Mouse (Mus musculus) embryonic stem cell, embryonic (primary cell): ENCODE results near the gene Tmco4.

Experiments used
- CTCF ChIA-PET, 4 experiments: fragments of 300-600 bp in 2 of 4; fragments of 350-600 bp in 2 of 4; sonication (Branson Sonifier 250); formaldehyde crosslinking; loops; one replicate each; lab custom pipeline; 2022; ENCODE audit warnings: inconsistent platforms in 2 of 4; lab: Charles Lee
- POLR2A ChIA-PET, 4 experiments: fragments of 300-600 bp in 2 of 4; fragments of 350-600 bp in 2 of 4; sonication (Branson Sonifier 250); formaldehyde crosslinking; loops; one replicate each; lab custom pipeline; 2022; ENCODE audit warnings: antibody characterized with exemption in 4 of 4, inconsistent platforms in 1 of 4; lab: Charles Lee

The Tmco4 gene

DNA sequence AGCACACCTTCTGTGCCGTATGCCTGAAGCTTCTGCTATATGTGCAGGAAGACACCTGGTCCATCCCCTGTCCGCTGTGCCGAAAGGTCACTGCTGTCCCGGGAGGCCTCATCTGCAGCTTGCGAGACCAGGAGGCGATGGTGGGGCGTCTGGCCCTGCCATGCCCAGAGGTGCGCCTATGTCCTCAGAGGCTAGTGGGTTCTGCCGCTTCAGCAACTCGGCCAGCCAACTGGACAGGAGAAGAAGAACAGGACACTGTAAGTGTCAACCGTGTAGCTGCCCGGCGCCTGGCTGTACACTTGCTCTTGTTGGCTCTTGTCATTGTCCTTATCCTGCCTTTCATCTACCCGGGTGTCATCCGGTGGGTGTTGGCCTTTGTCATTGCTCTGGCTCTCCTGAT lies 5.2 kb upstream of the Tmco4 start:
- ChIA-PET CTCF (interaction anchor here in 1 of 4 experiments (1.4 to 1.5 kb wide), 2 partner anchors 23 to 45 kb away, joined by 3 to 4 read pairs; no protein-coding TSS in a partner anchor), POLR2A (interaction anchor here in 1 of 4 experiments (0.5 to 0.7 kb wide), 2 partner anchors 40 to 356 kb away, joined by 3 read pairs; no protein-coding TSS in a partner anchor)

DNA sequence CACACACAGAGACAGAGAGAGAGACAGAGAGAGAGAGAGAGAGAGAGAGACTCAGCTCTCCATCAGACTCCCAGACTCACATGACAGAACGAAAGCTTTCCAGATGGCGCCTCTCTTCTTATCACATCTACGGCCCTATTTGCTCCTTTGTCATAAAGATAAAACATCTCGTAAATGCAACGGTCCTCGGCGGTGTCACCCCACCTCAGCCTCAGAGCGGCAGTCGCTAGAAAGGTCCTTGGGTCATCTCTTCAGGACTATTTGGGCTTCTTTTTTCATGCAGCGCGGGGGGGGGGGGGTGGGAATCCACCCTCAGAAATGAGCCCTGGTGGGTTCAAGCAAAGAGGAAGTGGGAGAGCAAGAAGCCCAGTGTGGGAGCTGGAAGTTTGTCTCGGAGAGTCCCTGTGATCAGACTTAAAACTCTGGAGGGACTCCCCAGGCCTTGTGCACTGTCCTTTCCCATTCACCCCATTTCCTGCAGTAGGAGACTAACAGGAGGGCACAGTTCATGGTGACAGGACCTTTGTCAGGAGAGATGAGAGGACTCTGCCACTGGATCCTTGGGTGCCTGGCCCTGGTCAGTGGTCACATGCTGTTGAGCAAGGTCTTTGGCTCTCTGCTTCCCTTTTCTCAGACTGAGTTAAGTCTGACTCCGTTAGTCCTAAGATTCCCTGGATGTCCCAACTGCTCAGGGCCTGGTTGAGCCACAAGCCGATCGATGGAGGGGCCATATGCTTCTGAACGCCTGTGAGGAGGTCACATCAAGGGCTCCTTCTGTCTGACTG lies 3.7 kb upstream of the Tmco4 start:
- POLR2A ChIA-PET, result no interaction called here
- CTCF ChIA-PET, result interaction anchor here in 1 of 4 experiments (0.6 to 0.7 kb wide), 2 partner anchors 526 to 588 kb away, joined by 3 read pairs; no protein-coding TSS in a partner anchor

DNA sequence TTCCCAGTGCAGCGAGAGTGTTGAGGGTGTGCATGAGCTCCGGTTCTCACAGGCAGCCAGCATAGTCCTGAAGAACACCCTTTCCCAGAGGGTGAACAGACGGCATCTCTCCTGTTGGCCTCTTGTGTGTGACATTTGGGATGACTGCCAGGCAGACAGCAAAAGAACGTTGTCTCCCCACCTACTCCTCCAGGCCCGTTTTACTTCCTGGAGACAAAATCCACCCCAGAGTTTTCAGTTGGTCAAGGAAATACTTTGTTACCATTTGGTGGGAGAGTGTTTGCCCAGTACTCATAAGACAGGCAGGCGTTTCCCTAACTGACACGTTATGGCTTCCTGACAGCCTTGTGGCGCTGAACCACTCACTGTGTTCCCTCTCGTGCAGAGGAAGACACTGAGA lies 3.0 kb upstream of the Tmco4 start:
- POLR2A ChIA-PET, result interaction anchor here in 1 of 4 experiments (0.5 kb wide), 1 partner anchor 362 kb away, joined by 5 read pairs; no protein-coding TSS in a partner anchor
- CTCF ChIA-PET, result no interaction called here

DNA sequence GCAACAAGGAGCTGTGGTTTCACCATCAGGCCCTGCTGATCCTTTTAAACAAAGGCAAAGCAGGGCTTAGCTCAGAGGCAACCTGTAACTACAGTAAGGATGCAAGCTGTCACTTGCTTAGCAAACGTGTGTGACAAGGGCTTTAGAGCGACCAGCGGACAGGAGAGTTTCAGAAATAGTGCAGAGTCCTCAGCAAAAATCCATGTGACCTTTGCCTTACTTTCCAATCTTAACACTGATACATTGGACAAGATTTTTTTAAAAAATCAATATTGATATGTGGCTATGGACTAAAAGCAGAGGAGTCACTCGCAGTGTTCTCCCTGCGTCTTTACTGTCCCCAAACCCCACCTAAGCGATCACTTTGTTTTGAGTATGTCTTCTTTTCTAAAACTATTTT lies 1.3 kb upstream of the Tmco4 start:
- CTCF ChIA-PET, result interaction anchor here (0.5 to 1.1 kb wide), 10 partner anchors 11 to 1825 kb away, joined by 3 to 7 read pairs (median 3); no protein-coding TSS in a partner anchor
- POLR2A ChIA-PET, result interaction anchor here in 3 of 4 experiments (0.5 to 5.8 kb wide), 42 partner anchors 8 to 599 kb away, joined by 3 to 62 read pairs (median 4); partner anchors contain the start of genes Minos1 (in 1 of the 3) and Otud3 (in 1 of the 3)

DNA sequence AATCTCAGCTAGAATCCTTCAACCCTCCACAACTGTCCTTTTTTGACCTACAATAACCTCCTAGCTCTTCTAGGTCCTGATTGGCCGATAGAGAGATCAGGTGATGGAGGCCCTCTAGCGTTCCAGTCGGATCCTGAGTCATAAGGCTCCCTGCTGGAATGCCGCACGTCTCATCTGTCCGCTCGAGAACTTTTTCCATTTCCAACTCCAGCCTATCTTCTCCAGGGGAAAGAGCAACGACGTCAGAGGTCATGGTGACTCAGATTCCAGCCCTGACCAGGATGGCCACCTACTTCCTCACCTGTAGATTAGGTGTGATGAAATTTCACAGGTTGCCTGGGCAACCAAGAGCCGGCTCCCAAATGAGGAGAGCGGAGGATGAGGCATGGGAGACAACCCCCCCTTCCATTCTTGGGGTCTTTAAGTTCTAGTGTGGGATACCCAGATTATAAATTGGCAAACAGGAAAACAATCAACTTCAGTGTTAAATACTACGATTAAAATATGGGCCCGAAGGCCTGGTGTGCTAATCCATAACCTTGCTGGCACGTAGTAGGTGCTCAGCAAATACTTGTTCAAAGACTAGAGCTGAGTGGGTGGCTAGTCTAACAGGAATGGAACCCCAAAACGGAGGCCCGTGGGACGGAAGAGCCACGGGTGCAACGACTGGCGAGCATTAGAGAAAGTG lies 405 bp upstream of the Tmco4 start:
- ChIA-PET CTCF (interaction anchor here (0.6 to 1.4 kb wide), 11 partner anchors 23 to 1824 kb away, joined by 3 to 5 read pairs (median 3); no protein-coding TSS in a partner anchor), POLR2A (interaction anchor here in 3 of 4 experiments (0.5 to 5.8 kb wide), 51 partner anchors 8 to 599 kb away, joined by 3 to 62 read pairs (median 4); partner anchors contain the start of genes Minos1 (in 1 of the 3) and Otud3 (in 1 of the 3))

DNA sequence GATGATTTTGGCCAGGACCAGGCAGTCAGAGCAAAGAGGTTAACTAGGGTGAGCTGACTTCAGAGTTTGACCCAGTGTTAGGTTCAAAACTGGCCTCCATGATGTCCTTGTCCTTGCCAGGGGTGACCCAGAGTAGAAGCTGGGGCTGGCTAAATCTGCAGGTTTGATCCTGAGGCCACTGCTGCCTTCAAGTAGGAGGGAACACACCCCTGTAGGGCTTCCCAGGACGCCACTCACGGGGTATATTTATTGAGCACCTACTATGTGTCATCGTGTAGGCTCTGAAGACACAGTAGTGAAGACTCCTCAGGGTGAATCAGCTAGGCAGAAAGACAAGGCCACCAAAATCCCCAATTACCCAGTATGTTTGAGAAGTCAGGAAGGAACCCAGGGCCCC lies 1.0 kb downstream of the Tmco4 start:
- ChIA-PET POLR2A (interaction anchor here in 3 of 4 experiments (0.5 to 5.8 kb wide), 24 partner anchors 8 to 851 kb away, joined by 3 to 62 read pairs (median 5); partner anchors contain the start of genes Capzb (in 1 of the 3) and Minos1 (in 1 of the 3)), CTCF (interaction anchor here in 2 of 4 experiments (0.6 to 1.4 kb wide), 6 partner anchors 30 to 278 kb away, joined by 3 to 5 read pairs (median 4); no protein-coding TSS in a partner anchor)

DNA sequence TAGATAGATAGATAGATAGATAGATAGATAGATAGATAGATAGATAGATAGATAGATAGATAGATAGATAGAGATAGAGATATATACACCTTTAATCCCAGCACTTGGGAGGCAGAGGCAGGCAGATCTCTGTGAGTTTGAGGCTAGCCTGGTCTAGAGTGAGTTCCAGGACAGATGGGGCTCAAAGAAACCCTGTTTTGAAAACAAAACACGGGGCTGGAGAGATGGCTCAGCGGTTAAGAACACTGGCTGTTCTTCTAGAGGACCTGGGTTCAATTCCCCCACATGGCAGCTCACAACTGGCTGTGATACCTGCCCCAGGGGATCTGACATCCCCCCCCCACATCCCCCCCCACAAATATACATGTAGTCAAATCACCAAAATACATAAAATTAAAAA lies 1.9 kb downstream of the Tmco4 start:
- ChIA-PET POLR2A (interaction anchor here (0.6 to 5.8 kb wide), 5 partner anchors 31 to 716 kb away, joined by 3 to 62 read pairs (median 5); no protein-coding TSS in a partner anchor), CTCF (interaction anchor here in 3 of 4 experiments (0.6 to 1.5 kb wide), 4 partner anchors 18 to 435 kb away, joined by 3 to 7 read pairs (median 4); no protein-coding TSS in a partner anchor)

DNA sequence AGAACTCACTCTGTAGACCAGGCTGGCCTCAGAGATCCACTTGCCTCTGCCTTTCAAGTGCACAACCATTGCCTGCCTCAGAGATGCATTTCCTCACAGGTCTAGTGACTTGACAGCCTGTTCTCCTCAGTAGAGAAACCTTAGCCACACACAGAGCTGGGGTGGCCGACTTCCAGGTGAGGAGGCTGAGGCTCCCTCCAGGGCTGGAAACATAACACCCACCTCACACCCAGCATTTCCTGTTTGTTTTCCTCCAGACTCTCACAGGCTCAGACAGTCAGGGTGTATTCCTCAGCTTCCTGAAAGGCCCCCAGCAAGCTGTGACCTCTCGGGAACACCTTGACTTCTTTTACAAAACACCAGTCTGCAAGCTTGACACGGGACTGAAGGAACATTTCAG lies 2.5 kb downstream of the Tmco4 start:
- CTCF ChIA-PET, result interaction anchor here in 3 of 4 experiments (0.6 to 1.5 kb wide), 4 partner anchors 18 to 435 kb away, joined by 3 to 7 read pairs (median 4); no protein-coding TSS in a partner anchor
- POLR2A ChIA-PET, result interaction anchor here (0.6 to 5.8 kb wide), 7 partner anchors 31 to 1028 kb away, joined by 3 to 62 read pairs (median 4); no protein-coding TSS in a partner anchor

DNA sequence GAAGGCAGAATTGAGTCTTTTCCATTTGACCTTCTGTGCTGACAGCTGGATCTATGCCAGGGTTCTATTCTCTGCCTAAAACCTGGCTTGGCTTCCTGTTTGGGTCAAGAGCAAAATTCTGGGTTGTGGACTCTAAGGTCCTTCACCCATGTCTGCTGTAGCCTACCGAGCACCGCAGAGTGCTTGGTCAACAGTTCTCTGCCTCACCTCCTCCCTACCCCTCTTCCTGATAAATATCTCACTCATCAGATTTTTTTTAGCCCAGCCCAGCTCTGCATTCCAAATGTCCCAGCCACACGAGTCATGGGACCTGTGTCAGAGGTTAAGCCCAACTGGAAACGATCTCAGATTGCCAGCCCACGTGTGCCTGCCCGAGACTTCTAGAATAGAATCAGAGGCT lies 3.4 kb downstream of the Tmco4 start:
- CTCF ChIA-PET, result interaction anchor here (0.6 to 0.7 kb wide), 4 partner anchors 24 to 627 kb away, joined by 3 to 4 read pairs (median 3); partner anchors contain the start of gene Gm21969 (in 1 of the 4)
- POLR2A ChIA-PET, result interaction anchor here in 3 of 4 experiments (0.6 to 5.8 kb wide), 5 partner anchors 31 to 716 kb away, joined by 3 to 62 read pairs (median 3); no protein-coding TSS in a partner anchor

DNA sequence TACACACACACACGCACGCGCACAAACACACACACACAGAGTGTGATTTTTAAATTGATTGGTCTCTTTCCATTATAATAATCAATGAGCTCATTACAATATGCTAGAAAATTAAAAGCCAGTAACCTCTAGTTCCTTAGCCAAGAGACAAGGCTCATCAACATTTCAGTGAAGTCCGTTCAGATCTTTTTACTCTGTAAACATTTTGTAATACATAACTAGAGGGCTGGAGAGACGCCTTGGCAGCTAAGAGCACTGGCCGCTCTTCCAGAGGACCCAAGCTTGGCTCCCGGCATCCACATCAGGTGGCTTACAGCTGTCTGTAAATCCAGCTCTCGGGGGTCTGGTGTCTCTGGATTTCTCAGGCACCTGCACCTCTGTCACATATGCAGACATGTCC lies 7.3 kb downstream of the Tmco4 start:
- ChIA-PET POLR2A (interaction anchor here in 3 of 4 experiments (0.6 to 4.6 kb wide), 11 partner anchors 8 to 276 kb away, joined by 3 to 18 read pairs (median 3); partner anchors contain the start of gene Tmco4 (in 1 of the 3)), CTCF (interaction anchor here in 2 of 4 experiments (0.7 to 1.9 kb wide), 3 partner anchors 10 to 66 kb away, joined by 3 to 7 read pairs (median 3); partner anchors contain the start of gene Otud3 (in 1 of the 2))

DNA sequence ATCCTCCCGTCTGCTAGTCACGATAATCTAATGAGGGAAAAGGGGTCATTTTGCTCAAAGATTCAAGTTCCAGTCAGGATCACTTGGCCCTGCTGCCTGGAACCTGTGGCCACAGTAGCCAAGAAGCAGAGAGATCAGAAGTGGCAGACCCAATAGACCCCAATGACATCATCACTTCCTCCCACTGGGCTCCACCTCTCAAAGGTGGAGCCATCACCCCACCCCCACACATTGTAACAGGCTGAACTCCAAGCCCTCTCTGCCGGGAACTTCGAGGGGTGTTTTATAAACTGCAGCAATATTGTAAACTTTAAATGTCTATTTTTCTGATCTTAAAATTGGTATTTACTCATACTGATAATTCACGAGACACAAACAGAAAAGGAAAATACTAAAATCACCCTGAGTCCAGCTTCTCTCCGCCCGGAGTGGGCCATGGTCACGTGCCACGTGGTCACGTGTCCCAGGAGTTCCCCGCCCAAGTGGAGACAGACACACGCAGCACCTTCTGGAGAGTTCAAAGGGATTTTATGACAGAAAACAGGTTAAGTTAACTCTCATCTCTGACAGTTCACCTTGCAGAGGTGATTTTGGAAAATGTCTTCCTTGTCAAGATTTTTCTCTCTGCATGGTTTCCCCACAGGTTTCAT lies 8.2 kb downstream of the Tmco4 start:
- ChIA-PET POLR2A (interaction anchor here in 3 of 4 experiments (0.6 to 4.6 kb wide), 16 partner anchors 9 to 277 kb away, joined by 3 to 18 read pairs (median 3); partner anchors contain the start of gene Tmco4 (in 2 of the 3)), CTCF (interaction anchor here in 3 of 4 experiments (0.7 to 1.9 kb wide), 6 partner anchors 9 to 67 kb away, joined by 3 to 7 read pairs (median 3); partner anchors contain the start of gene Otud3 (in 1 of the 3))

DNA sequence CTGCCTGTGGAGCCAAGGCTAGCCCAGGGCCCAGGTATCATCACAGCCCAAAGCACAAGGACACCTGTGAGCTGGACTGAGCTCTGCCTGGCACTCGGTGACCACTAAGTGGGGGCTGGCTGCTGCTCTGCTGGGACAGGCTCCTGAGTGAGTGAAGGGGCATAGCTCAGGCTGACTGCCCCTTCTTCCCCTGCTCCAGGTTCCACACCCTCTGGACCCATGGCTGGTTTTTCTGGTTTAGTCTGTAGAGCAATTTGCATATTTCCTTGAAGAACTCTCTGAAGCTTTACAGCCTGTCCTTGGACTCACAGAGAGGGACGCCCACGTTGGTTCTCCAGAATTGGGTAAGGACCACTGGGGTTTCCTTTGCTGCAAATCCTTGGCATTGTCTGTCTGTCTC lies 10.7 kb downstream of the Tmco4 start:
- CTCF ChIA-PET, result interaction anchor here in 2 of 4 experiments (1.2 to 1.3 kb wide), 3 partner anchors 13 to 62 kb away, joined by 3 to 6 read pairs (median 4); no protein-coding TSS in a partner anchor

DNA sequence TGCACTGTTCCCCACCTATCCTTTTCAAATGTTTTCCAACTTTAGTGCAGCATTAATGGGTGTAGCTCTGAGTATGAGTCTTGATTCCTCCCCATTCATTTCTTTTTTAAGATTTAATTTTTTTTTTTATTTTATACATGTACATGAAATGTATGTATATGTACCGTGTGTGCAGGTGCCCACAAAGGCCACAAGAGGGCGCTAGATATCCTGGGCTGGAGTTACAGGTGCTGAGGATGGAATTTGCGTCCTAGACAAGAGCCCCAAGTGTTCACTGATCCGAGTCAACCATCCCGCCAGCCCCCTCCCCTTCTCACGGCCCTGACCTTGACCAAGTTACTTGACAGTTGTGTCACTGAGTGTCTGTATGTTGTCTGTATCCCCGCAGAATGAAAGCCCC lies 12.1 kb downstream of the Tmco4 start:
- POLR2A ChIA-PET, result interaction anchor here in 2 of 4 experiments (0.9 to 2.7 kb wide), 2 partner anchors 13 to 23 kb away, joined by 3 to 11 read pairs; no protein-coding TSS in a partner anchor
- CTCF ChIA-PET, result interaction anchor here in 3 of 4 experiments (0.8 to 1.0 kb wide), 3 partner anchors 11 to 30 kb away, joined by 3 to 7 read pairs (median 4); no protein-coding TSS in a partner anchor

More for the DNA sequence above, 10.7 kb downstream of the Tmco4 start:
- POLR2A ChIA-PET, result interaction anchor here in 3 of 4 experiments (0.6 to 4.6 kb wide), 7 partner anchors 10 to 36 kb away, joined by 3 to 18 read pairs (median 4); no protein-coding TSS in a partner anchor

DNA sequence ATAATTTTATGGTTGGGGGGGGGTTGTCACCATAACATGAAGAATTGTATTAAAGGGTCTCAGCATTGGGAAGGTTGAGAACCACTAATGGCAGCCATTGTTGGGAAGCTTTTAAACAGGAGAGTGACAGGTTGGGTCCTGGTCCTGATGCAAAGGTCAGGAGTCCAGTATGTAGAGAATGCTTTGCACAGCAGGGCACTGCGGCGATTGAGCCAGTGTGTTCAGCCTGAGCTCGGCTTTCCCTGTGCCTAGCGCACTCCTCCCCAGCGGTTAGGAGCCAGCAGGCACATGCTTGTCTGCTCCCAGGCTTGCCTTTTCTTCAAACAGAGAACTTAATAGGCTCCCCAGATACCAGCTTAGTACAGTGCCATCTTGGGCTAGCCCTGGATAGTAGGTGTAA lies 13.6 kb downstream of the Tmco4 start:
- CTCF ChIA-PET, result interaction anchor here in 3 of 4 experiments (0.5 to 2.2 kb wide), 5 partner anchors 8 to 303 kb away, joined by 3 to 13 read pairs (median 4); no protein-coding TSS in a partner anchor
- POLR2A ChIA-PET, result interaction anchor here in 1 of 4 experiments (2.3 to 2.7 kb wide), 2 partner anchors 12 to 21 kb away, joined by 11 read pairs; no protein-coding TSS in a partner anchor

DNA sequence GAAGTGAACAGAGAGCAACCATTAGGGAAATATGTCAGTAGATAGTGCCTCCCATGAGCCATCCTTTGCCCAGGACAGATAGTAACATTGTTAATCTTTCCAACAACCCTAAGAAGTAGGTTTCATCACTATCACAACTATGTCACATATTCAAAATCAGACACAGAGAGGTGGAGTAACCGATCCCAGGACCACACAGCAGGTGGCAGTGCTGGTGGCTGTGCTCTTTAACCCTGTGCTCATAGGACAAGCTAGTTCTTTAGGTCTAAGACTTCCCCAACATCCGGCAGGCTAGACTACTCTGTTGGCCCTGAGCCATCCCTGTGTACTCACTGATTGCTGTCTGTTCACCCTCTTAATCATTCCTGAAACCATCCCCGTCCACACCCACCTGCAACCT lies 21.7 kb downstream of the Tmco4 start:
- ChIA-PET POLR2A (interaction anchor here in 1 of 4 experiments (2.0 kb wide), 1 partner anchor 13 kb away, joined by 8 read pairs; no protein-coding TSS in a partner anchor), CTCF (interaction anchor here in 2 of 4 experiments (0.6 to 2.9 kb wide), 11 partner anchors 8 to 447 kb away, joined by 3 to 14 read pairs (median 3); no protein-coding TSS in a partner anchor)

DNA sequence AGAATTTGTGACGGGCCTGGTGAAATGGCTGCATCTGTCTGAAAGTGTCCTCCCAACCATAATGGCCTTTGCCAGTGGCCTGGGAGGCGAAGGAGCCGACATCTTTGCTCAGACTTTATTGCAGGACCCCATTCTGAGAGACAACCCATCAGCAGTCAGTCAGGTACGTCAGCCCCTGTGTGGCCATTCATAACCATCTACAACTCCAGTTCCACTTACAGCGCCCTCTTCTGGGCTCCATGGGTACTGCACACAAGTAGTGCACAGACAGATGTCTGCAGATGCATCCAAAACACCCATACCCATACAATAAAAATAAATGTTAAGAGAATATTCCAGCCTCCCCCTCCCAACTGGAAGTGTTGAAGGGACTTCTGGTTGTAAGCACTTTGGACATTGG lies 23.7 kb downstream of the Tmco4 start:
- POLR2A ChIA-PET, result interaction anchor here in 2 of 4 experiments (0.6 to 3.4 kb wide), 5 partner anchors 9 to 75 kb away, joined by 3 to 27 read pairs (median 3); partner anchors contain the start of gene Tmco4 (in 1 of the 2)
- CTCF ChIA-PET, result interaction anchor here (0.6 to 2.9 kb wide), 20 partner anchors 8 to 1416 kb away, joined by 3 to 14 read pairs (median 4); no protein-coding TSS in a partner anchor
